Mouse (Mus musculus): ENCODE data around the gene Crocc2. TPM values are rescaled to one million over a fixed set of nuclear protein-coding genes. Genes with fewer than 3 reads are reported as not detected.
"Not testable (repeated sequence)": the region's sequence is repeated elsewhere in the genome, so short reads cannot be mapped to it uniquely, and the experiment has no call there.

The Crocc2 gene
- polyA plus RNA-seq, 1 experiment from 2014 or later: 0.30 TPM

- H3K27ac ChIP-seq (ENCODE audit: low read length): no peak overlapping the region
- ATAC-seq: peak; percentile 76
- H3K9ac ChIP-seq (replicated peaks; ENCODE audit: low read depth, low read length): peak overlapping the region; percentile 65
These were observed 8.2 kb downstream of the Crocc2 start for GRCm38 (mm10) chr1:93176525-93177332.

GRCm38 (mm10) chr1:93182281-93182680, 13.8 kb downstream of the Crocc2 start:
- no peaks in the 10 kb centered on the region for H3K36me3 ChIP-seq (ENCODE audit: control insufficient read depth, insufficient read depth)
- H3K4me3 ChIP-seq (replicated peaks; ENCODE audit: low read length): no peak overlapping the region
- H3K4me2 ChIP-seq (ENCODE audit: low read length): no peak overlapping the region
- no peaks in the 10 kb centered on the region; the same call in 1 of the 2 replicates for H3K4me1 ChIP-seq (replicated peaks; ENCODE audit: control insufficient read depth, insufficient read depth, low read length)
- H3K9ac ChIP-seq (replicated peaks; ENCODE audit: low read depth, low read length): no peak overlapping the region
- H3K27ac ChIP-seq (ENCODE audit: low read length): no peak overlapping the region
- WGBS: 87% methylated on average over 7 of the region's 7 CpGs
- no peak for ATAC-seq
- H3K27me3 ChIP-seq (replicated peaks; ENCODE audit: control insufficient read depth, insufficient read depth, low read length): no peaks in the 10 kb centered on the region
- no peaks in the 10 kb centered on the region for H3K9me3 ChIP-seq (ENCODE audit: control insufficient read depth, low read length)

More at GRCm38 (mm10) chr1:93176525-93177332, 8.2 kb downstream of the Crocc2 start:
- Histone ChIP-seq H3K36me3 (ENCODE audit: control insufficient read depth, insufficient read depth) (no peaks in the 10 kb centered on the region), H3K4me2 (ENCODE audit: low read length) (peak overlapping the region; percentile 90), H3K4me3 (replicated peaks; ENCODE audit: low read length) (peak overlapping the region; percentile 50), H3K4me1 (replicated peaks; ENCODE audit: control insufficient read depth, insufficient read depth, low read length) (peaks cover 13% of the 10 kb centered on the region), H3K27me3 (replicated peaks; ENCODE audit: control insufficient read depth, insufficient read depth, low read length) (no peaks in the 10 kb centered on the region), H3K9me3 (ENCODE audit: control insufficient read depth, low read length) (no peaks in the 10 kb centered on the region)
- 5% methylated on average over 38 of the region's 44 CpGs for WGBS

- WGBS: 53% methylated on average over 14 of the region's 14 CpGs
- peak; percentile 82 for ATAC-seq
- Histone ChIP-seq H3K36me3 (ENCODE audit: control insufficient read depth, insufficient read depth) (no peaks in the 10 kb centered on the region), H3K4me1 (replicated peaks; ENCODE audit: control insufficient read depth, insufficient read depth, low read length) (no peaks in the 10 kb centered on the region; the same call in 1 of the 2 replicates), H3K4me3 (replicated peaks; ENCODE audit: low read length) (no peak overlapping the region), H3K4me2 (ENCODE audit: low read length) (no peak overlapping the region), H3K9ac (replicated peaks; ENCODE audit: low read depth, low read length) (no peak overlapping the region), H3K27me3 (replicated peaks; ENCODE audit: control insufficient read depth, insufficient read depth, low read length) (no peaks in the 10 kb centered on the region), H3K27ac (ENCODE audit: low read length) (no peak overlapping the region), H3K9me3 (ENCODE audit: control insufficient read depth, low read length) (no peaks in the 10 kb centered on the region)
These were observed 15.7 kb downstream of the Crocc2 start for GRCm38 (mm10) chr1:93184071-93184828.

- H3K4me1 ChIP-seq (replicated peaks; ENCODE audit: control insufficient read depth, insufficient read depth, low read length): no peaks in the 10 kb centered on the region
- no peaks in the 10 kb centered on the region for H3K27me3 ChIP-seq (replicated peaks; ENCODE audit: control insufficient read depth, insufficient read depth, low read length)
- H3K9ac ChIP-seq (replicated peaks; ENCODE audit: low read depth, low read length): no peak overlapping the region
- H3K36me3 ChIP-seq (ENCODE audit: control insufficient read depth, insufficient read depth): no peaks in the 10 kb centered on the region
- H3K4me2 ChIP-seq (ENCODE audit: low read length): no peak overlapping the region
- no peak overlapping the region for H3K4me3 ChIP-seq (replicated peaks; ENCODE audit: low read length)
- WGBS: 7% methylated on average over 10 of the region's 17 CpGs
- H3K9me3 ChIP-seq (ENCODE audit: control insufficient read depth, low read length): no peaks in the 10 kb centered on the region
- no peak overlapping the region for H3K27ac ChIP-seq (ENCODE audit: low read length)
- ATAC-seq: no peak
These were observed 22.3 kb downstream of the Crocc2 start for GRCm38 (mm10) chr1:93190726-93191305.

GRCm38 (mm10) chr1:93194961-93195360, 26.4 kb downstream of the Crocc2 start:
- 0 out of 2 replicates have a peak, but pooled peaks cover 2% of the 10 kb centered on the region for H3K9me3 ChIP-seq (ENCODE audit: control insufficient read depth, low read length)
- H3K27me3 ChIP-seq (replicated peaks; ENCODE audit: control insufficient read depth, insufficient read depth, low read length): no peaks in the 10 kb centered on the region
- H3K36me3 ChIP-seq (ENCODE audit: control insufficient read depth, insufficient read depth): no peaks in the 10 kb centered on the region
- no peaks in the 10 kb centered on the region for H3K4me1 ChIP-seq (replicated peaks; ENCODE audit: control insufficient read depth, insufficient read depth, low read length)
- no peak overlapping the region for H3K9ac ChIP-seq (replicated peaks; ENCODE audit: low read depth, low read length)
- no peak for ATAC-seq
- H3K4me2 ChIP-seq (ENCODE audit: low read length): no peak overlapping the region
- H3K4me3 ChIP-seq (replicated peaks; ENCODE audit: low read length): no peak overlapping the region
- WGBS: 89% methylated on average over 3 of the region's 3 CpGs
- H3K27ac ChIP-seq (ENCODE audit: low read length): no peak overlapping the region

- 95% methylated on average over 2 of the region's 2 CpGs for WGBS
- H3K4me3 ChIP-seq (replicated peaks; ENCODE audit: low read length); ATAC-seq; H3K27me3 ChIP-seq (replicated peaks; ENCODE audit: control insufficient read depth, insufficient read depth, low read length); H3K27ac ChIP-seq (ENCODE audit: low read length); H3K4me2 ChIP-seq (ENCODE audit: low read length); H3K9me3 ChIP-seq (ENCODE audit: control insufficient read depth, low read length); H3K36me3 ChIP-seq (ENCODE audit: control insufficient read depth, insufficient read depth); H3K9ac ChIP-seq (replicated peaks; ENCODE audit: low read depth, low read length); H3K4me1 ChIP-seq (replicated peaks; ENCODE audit: control insufficient read depth, insufficient read depth, low read length): not testable (repeated sequence)
These were observed 28.9 kb downstream of the Crocc2 start for GRCm38 (mm10) chr1:93197454-93197853.

- Histone ChIP-seq H3K4me1 (replicated peaks; ENCODE audit: control insufficient read depth, insufficient read depth, low read length) (no peaks in the 10 kb centered on the region), H3K27me3 (replicated peaks; ENCODE audit: control insufficient read depth, insufficient read depth, low read length) (no peaks in the 10 kb centered on the region), H3K4me2 (ENCODE audit: low read length) (no peak overlapping the region), H3K27ac (ENCODE audit: low read length) (no peak overlapping the region), H3K9ac (replicated peaks; ENCODE audit: low read depth, low read length) (no peak overlapping the region), H3K36me3 (ENCODE audit: control insufficient read depth, insufficient read depth) (no peaks in the 10 kb centered on the region), H3K4me3 (replicated peaks; ENCODE audit: low read length) (no peak overlapping the region), H3K9me3 (ENCODE audit: control insufficient read depth, low read length) (0 out of 2 replicates have a peak, but pooled peaks cover 2% of the 10 kb centered on the region)
- ATAC-seq: no peak
- WGBS: 86% methylated on average over 3 of the region's 3 CpGs
These were observed 29.4 kb downstream of the Crocc2 start for GRCm38 (mm10) chr1:93197916-93198315.

GRCm38 (mm10) chr1:93206277-93206970, 37.9 kb downstream of the Crocc2 start:
- Histone ChIP-seq H3K9ac (replicated peaks; ENCODE audit: low read depth, low read length) (no peak overlapping the region), H3K4me1 (replicated peaks; ENCODE audit: control insufficient read depth, insufficient read depth, low read length) (peaks cover 12% of the 10 kb centered on the region), H3K4me3 (replicated peaks; ENCODE audit: low read length) (no peak overlapping the region), H3K9me3 (ENCODE audit: control insufficient read depth, low read length) (no peaks in the 10 kb centered on the region), H3K36me3 (ENCODE audit: control insufficient read depth, insufficient read depth) (no peaks in the 10 kb centered on the region), H3K4me2 (ENCODE audit: low read length) (no peak overlapping the region), H3K27ac (ENCODE audit: low read length) (no peak overlapping the region), H3K27me3 (replicated peaks; ENCODE audit: control insufficient read depth, insufficient read depth, low read length) (no peaks in the 10 kb centered on the region)
- WGBS: 57% methylated on average over 12 of the region's 12 CpGs
- no peak for ATAC-seq

Data from forebrain, embryonic 16.5 days (tissue).